Mouse (Mus musculus): ENCODE measurements at regions not wholly inside any gene's neighbourhood (a gene's known extent, or its start where the extent isn't known, plus 50 kb on each side); places are given as distances from the start of the nearest gene placed in this dataset.
"Not testable (repeated sequence)": the region's sequence is repeated elsewhere in the genome, so short reads cannot be mapped to it uniquely, and the experiment has no call there.

DNA sequence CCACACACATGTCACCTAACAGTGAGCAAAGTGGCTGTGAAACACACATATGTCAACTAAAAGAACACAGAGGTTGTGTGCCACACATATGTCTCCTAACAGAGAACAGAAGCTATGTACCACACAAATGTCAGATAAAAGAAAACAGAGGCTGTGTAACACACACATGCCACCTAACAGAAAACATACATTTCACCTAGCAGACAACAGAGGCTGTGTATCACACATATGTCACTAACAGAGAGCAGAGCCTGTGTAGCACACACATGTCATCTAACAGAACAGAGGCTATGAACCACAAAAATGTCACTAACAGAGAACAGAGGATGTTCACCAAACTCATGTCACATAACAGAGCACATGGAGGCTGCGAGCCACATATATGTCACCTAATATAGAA is 103.6 kb upstream of the Thrb start:
- no peak for DNase-seq (ENCODE audit: low read depth, low spot score)

DNA sequence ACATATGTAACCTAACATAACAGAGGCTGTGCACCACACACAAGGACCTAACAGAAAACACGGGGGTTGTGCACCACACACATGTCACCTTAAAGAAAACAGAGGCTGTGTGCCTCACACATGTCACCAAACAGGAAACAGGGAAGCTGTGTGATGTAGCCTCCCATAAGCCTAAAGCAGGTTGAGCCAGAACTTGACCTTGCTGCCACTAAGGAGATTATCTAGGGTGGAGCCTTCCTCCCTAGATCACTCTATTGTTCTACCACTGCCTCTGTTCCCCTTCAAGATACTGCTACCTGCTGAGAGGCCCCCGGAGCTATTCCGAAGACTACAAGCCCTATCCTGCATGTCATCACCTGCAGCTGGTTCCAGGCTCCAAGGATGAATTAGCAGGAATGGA is 100.1 kb upstream of the Thrb start:
- not testable (repeated sequence) for DNase-seq (ENCODE audit: low read depth, low spot score)

DNA sequence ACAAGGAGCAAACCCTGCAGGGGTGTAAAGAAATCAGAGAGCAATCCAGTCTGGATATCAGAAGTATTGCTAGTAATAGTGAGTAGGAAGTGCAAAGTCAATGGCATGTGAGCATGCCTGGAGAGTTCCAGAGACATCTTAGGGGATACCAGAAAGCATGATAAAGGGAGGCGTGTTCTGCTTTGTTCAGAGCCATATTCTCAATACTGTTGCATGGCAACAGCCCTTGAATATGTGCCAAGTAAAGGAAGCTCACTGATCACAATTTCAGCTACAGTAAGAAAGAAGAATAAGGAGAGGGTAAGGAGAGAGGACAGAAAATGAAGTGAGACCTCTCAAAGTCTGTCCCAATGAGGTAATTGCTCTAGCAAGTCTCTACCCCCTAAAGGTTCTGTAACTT is 92.1 kb upstream of the Thrb start:
- no peak for DNase-seq (ENCODE audit: low read depth, low spot score)

DNA sequence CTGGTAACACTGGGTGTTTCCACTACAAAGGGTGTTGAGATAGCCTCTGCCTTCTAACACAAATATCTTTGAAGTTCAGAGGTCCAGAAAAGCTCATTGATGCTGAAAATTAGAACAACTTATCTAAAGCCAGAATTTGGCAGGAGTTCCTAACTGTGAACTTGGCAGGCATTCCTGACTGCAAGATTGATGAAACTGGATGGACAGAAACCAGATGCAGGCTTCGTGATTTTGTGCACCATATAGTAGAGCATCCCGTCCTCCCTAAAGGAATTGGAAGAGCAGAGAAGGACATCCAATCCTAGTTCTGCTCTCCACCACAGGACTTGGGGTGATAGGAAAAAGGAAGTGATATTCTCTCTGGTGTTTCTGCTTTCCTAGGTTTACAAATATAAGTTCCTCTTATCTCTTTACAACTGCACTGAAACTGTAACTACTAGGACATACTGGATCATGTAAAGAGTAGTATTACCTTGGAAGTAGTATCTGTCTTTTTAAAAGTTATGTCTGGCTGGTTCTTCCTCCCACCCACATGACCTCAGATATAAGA is 90.9 kb upstream of the Thrb start:
- no peak for DNase-seq (ENCODE audit: low read depth, low spot score)

DNA sequence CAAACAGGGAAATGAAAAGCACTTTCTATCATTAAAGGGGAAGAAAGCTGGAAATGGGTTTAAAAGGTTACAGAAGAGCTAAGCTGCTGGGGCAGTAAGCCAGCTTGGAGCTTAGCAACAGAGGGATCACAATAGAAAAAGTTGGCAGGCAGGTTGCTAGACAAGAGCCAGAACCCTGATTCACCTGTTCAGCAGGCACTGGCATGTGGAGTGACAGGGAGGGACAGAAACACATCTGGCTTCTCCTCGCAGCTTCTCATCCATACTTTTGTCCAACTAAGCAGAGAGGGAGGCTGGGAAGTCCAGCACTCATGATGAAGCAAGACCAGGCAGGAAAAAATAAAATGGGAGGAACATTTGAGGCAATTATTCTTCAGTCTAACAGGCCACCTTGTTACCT is 81.3 kb upstream of the Thrb start:
- no peak for DNase-seq (ENCODE audit: low read depth, low spot score)

DNA sequence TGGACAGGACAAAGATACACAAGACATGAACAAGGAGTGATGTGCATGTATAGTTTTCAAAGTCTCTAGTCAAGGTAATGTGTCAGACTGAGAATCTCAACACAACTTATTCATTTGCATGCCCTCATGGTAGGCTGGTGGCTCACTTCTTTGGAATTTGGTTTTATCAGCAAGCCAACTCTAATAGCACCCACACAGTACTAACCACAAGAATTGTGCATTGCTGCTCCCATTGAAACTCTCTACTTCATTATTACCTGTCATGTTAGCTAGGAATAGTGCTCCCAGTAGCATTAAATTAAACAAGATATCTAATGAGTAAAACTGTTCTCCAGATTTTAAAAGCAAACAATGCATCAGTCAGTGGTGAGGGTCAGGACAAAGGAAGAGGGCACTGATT is 70.5 kb upstream of the Thrb start:
- DNase-seq (ENCODE audit: low read depth, low spot score), result no peak

DNA sequence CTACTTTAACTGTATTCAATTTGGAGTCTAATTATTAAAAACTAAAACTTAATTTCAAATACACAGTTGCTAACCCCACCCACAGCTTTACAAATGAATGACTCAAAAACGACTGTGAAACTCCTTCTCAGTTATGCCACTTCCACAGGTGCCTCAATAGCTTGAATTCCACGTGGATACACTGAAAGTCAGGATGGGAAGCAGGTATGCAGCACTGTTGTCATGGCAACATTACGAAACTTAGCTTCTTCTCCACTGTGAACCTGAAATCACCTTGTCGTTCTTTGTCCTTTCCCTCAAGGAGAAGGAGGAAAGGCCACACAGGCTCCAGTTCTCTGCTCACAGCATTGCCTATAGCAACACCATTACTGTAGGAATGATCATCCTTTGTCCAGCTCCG is 60.5 kb upstream of the Thrb start:
- no peak for DNase-seq (ENCODE audit: low read depth, low spot score)

DNA sequence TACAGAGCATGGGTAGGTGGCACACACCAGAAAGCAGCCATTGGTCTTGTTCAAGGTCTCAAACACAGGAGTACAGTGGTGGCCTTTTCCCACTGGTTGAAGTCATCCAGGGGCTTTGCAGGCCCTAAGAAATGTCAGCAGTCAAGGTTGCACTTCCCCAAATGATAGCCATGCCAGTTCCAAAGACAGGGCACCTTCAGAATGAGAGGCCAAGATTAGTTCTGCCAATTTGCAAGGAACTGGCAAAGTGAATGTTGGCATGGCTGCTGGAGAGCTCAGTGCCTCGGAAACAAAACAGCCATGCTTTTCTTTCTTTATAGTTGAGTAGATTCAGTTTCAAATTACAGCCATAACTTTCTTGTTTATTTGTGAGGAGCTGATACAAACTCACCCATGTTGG is 57.7 kb upstream of the Thrb start:
- DNase-seq (ENCODE audit: low read depth, low spot score), result no peak

DNA sequence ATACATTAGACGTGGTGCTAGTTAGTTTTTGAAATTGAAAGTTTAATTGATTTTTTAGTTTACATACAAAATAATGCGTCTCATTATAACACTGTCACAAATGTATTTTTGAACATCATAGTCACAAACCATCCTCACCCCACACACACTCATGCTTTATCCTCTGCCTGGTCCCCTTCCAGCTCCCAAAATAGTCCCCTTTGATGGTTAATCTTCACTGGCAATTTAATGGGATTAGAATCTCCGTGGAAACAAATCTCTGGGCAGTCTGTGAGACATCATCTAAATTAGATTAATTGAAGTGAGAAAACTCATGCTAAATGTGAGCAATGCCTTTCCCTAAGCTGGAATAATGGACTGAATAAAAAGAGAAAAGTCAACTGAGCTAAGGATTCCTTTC is 54.0 kb upstream of the Thrb start:
- DNase-seq (ENCODE audit: low read depth, low spot score), result no peak

DNA sequence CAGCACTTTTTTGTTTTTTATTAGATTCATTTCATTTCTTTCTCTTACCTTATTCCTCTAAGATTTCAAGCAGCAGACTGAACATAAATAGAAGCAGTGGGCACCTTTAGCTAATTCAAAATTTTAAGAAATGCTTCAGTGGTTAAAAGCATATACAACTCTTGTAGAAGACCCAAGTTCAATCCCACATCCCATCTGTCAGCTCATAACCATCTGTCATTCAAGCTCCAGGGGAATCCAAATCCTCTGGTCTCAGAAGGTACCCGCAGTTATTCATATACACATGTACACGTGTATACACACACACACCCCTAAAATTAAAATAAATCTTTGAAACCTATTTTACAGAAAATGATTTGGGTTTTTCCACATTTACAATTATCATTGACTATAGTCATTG is 52.9 kb upstream of the Thrb start:
- DNase-seq (ENCODE audit: low read depth, low spot score), result no peak

Measured in skeletal muscle tissue, adult 2 months (tissue).